Mouse (Mus musculus) adrenal gland, adult (tissue): ENCODE measurements around the gene Coch.
A peak's percentile ranks its signal among the peaks of the same experiment; 100 is the strongest.
"Not testable (repeated sequence)": the region's sequence is repeated elsewhere in the genome, so short reads cannot be mapped to it uniquely, and the experiment has no call there.

Experiments used
- DNase-seq, 2 experiments: peaks; one replicate each; pipeline ENCODE4 v3.0.0; 2022 to 2023; ENCODE audit warnings: low spot score in 1 of 2; ENCODE audit not compliant: inconsistent age in 2 of 2

Coch gene

DNA sequence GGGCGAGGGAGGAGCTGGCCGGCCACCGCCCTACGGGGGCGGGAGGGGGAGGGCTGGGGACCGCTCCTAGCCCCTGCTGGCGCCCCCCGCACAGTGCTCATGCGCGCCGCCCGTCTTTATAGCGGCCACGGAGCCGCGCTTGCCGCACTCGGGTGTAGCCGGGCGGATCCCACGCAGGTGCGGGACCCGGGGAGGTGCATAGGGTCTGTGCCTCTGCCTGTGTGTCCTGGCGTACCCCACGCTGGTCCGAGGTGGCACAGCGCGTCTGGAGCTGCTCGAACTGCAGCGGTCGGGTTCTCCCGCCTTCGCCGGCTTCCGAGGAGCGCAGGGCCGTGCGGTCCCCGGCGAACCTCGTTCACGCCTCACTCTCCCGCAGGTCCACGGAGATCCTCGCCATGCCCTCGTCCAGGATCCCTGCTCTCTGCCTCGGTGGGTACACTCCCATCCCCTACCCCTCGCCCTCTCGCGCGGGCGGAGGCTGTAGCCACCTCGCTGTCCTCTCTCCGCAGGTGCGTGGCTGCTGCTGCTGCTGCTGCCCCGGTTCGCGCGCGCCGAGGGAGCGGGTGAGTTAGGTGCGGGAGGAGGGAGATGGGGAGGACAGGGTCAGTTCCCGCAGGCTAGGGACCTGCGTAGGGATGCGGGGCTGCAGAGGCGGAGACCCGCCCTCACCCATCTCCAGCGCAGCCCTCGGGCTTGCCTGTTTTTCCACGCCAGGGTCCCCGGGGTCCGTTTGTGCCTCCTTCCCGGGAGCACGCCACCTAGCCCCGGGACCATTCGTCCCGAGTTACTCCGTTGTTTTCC is at the start of gene Coch:
Gene Coch (plus strand): TSS at position 113 of the 801 bp plus-strand sequence.
- peak; percentile 9 to 55 for DNase-seq

DNA sequence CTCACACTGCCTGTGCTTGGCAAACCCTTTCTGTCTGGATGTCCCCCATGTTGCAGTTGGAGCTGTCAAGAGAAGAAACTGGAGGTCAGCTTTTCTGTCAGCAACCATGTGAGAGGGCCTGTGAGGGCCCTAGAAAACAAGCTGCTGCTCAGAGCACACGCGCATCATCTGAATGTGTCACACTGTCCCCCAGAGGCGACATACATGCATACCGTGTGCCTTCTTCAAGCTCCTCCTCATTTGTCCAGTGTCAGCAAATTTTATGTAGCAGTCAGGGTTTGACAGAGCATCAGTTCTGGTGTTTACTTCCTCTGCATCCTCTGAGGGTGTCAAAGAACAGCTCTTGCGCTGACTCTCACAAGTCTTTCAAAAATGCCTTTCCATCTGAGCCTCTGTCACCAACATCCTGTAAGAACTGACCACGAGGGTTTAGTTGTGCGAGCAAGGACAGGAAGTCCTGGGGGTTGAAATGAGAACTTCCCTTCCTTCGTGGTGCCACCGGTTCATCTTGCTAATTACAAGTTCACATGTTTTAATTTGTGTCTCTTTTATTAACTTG is 49.7 kb upstream of the Coch start:
- DNase-seq = no peak

DNA sequence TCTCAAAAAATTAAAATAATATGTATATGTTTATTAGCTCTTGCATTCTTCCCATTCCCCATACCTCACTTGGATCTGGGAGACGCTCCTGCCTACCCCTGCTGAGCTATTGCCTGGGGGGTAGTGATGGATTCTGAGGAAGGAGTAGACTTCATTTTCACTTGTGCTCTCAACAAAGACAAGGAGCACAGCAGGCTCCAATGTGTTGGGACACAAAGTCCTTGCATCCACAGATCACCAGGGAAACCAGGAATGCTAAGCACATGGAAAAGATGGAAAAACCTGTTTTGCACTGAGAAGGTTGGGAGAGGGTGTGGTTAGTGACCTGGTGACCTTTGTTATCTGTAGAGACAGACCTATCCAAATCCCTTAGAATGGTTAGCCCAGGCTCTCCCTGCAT is 38.1 kb upstream of the Coch start:
- DNase-seq = no peak

DNA sequence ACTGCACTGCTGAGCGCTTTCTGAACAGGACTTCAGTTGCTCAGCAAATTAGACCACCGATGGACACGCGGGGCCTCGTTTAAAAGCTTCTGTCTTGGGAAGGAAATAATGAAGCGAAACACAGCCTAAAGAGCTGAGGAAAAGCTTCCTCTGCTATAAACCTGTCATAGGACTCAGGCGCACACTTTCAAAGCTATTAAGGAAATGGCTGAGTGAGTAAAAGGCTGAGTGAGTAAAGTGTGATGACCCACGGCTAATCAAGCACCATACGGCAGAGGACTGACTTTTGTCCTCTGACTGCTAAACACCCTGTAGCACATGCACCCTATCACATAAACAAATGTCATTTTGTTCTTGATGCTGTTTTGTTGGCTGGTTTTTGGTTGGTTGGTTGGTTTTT is 31.7 kb upstream of the Coch start:
- no peak for DNase-seq

DNA sequence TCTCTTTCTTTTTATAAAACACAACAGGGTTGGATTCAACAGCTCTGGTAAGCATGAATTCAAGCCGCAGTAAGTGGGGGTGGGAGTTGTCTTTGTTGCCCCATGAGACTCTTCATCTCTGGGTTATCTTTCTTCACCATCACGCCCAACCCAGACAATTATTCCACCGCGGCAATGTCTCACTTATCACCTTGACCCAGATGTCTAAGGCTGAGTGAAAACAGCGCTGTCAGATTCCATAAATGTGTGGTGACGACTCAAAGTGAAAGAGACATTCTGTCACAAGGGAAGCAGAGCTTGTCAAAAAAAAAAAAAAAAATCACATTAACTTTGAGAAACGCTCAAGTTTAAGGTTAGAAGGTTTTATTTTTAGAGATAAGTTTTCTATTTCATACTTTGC is 25.9 kb upstream of the Coch start:
- no peak for DNase-seq

DNA sequence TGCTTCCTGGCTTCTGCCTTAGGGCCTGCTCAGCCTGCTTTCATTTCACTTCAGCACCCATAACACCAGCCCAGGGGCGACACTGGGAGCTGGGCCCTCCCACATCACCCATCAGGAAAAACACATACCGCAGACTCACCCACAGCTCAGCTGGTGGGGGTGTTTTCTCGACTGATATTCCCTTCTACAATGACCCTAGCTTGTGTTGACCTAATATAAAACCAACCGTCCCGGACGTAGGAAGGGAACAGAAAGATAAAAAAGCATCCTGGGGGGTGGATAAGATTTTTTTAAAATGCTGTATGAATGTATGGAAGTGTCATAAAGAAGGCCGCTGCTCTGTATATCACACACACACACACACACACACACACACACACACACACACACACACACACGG is 23.7 kb upstream of the Coch start:
- no peak for DNase-seq

DNA sequence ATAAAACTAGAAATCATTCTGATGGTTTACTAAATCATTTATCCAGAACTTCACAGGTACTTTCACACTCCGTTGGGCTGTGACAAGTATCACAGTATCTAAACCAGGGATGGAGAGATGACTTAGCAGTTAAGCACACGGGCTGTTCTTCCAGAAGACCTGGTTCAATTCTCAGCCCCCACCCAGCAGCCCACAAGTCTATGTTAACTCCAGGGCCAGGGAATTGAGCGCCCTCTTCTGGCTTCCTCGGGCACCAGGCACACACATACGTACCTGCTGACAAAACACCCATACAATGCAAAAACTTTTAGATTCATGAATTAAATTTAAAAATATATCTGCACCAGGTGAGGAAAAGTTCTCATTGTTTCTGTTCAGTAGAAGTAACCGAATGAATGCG is 23.2 kb upstream of the Coch start:
- DNase-seq = no peak

DNA sequence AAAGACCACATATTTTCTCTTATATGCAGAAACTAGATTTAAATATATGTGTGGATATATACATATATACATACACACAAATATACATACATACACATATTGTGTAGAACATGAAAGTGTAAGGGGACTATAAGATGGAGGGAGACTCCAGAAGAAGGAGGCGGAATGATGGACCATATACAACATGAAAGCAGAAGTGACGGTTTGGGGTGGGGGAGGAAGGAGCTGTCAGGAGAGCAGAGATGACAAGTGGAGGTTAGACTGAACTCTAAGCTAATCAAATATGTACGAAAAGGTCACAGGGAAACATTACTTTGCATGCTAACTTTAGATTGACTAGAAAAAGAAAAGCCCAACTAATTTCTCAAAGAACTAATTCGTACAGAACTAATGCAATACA is 20.5 kb upstream of the Coch start:
- DNase-seq = no peak

DNA sequence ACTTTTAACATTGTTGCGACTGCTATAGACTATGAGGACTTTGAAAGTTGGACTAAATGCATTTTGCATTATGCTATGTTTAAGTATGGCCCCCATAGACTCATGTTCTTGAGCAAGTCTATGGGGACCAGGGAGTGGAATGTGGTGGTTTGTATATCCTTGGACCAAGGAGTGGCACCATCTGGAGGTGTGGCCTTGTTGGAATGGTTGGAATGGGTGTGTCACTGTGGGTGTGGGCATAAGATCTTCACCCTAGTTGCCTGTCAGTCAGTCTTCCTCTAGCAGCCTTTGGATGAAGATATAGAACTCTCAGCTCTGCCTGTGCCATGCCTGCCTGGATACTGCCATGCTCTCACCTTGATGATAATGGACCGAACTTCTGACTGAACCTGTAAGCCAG is 15.3 kb upstream of the Coch start:
- DNase-seq = not testable (repeated sequence)

DNA sequence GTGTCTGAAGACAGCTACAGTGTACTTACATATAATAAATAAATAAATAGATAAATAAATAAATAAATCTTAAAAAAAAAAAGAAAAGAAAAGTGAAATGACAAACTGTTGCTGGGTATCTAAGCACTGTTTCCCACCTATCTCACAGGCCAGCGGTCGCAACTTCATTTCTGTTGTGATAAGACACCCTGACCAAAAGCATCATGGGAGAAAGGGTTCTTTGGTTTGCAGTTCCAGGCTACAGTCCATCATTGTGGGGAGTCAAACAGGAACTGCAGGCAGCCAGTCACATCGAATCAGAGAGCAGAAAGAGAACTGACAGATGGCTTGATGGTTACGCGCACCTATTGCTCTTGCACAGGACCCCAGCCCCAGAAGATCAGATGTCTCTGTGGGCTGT is 3.9 kb upstream of the Coch start:
- no peak for DNase-seq

DNA sequence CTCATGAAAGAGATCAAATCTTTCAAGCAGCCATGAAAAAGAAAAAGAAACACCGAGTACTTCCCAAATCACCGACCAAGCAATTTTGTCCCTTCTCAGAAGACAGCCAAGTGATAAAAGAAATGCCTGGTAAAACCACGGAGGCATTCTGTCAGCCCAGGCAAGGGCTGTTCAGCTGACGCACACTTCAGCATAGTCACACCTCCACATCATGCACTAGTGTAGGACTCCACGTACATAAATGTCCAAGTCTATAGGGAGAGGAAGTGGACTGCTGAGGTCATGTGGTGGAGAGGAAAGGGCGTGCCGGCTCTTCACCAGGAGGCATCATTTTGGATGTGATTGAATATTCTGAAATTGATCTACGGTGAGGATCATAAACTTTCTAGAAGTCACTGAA is 1.2 kb upstream of the Coch start:
- DNase-seq = no peak

DNA sequence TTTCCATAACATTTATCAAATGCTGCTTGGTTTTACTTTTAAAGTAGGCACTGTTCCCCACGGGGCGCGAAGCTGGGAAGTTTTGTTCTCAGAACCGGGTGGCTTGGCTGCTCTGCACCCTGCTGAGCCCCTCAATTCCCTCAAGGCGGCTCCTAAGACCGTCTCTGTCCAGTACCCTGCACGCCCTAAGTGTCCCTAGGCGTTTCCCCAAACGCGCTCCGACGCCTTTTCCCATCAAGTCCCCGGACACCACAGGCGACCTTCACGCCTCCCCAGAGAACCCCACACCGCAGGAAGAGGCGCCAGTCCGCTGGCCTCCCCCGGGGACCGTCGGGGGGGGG is 283 bp upstream of the Coch start:
- peak in 1 of 2 experiments; percentile 7 for DNase-seq

DNA sequence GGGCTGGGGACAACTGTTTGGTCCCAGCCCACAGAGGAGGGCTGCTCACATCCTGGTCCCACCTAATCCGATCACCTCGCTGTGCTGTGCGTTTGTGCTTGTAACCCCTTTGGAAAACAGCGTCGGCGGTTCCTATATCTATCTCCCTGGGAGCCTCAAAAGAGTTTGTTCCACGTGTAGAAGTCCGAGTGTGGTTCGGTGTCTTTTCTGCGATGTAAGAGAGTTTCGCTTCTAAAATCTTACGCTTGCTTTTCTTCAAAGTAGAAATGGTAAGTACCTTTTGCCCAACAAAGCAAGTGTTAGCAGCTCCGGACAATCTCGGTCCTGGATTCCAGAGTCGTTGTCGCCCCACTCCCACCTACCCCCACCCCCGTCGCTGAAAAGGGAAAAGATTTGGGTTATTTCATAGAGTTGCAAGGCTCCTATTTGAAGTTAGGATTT is 909 bp downstream of the Coch start:
- DNase-seq = no peak

DNA sequence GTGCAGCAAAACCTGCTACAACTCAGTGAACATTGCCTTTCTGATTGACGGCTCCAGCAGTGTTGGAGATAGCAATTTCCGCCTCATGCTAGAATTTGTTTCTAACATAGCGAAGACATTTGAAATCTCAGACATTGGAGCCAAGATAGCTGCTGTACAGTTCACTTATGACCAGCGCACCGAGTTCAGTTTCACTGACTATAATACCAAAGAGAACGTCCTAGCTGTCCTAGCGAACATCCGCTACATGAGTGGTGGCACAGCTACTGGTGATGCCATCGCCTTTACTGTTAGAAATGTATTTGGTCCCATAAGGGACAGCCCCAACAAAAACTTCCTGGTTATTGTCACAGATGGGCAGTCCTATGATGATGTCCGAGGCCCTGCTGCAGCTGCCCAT is 10.2 kb downstream of the Coch start:
- no peak for DNase-seq

DNA sequence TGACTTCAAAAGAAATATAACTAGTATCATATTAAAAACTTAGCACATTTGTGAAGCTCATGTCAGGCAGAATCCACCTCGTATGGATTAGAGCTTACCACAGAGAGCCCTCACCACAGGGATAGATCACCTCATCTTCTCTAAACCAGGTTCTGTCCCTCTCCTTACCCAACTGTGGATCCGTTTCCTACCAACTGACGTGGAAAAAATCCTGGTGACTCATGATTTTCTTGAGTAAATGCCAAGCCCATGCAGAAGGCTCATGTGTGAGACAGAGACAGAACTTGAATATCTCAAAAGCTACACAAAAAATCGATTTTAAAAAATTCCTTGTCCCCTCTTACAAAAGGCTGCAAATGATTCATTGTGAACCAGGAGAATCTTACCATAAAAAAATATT is 13.0 kb downstream of the Coch start:
- DNase-seq = peak in 1 of 2 experiments; percentile 55

DNA sequence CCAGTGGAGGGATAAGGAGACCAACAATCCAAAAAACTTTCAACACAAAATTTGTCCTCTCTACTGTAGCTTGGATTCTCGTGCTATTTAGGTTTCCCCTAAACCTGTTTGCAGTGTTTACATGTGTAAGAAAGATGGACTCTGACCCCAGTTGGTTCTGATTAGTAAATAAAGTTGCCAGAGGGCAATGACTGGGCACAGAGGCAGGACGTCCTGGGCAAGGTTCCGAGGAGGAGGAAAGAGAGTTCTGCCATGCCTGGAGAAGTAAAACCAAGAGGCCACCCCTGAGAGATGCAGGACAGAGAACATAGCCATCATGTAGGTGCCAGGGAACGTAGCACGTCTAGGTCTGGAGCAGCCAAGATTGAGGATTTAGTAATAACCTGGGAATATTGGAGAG is 19.2 kb downstream of the Coch start:
- DNase-seq = no peak

DNA sequence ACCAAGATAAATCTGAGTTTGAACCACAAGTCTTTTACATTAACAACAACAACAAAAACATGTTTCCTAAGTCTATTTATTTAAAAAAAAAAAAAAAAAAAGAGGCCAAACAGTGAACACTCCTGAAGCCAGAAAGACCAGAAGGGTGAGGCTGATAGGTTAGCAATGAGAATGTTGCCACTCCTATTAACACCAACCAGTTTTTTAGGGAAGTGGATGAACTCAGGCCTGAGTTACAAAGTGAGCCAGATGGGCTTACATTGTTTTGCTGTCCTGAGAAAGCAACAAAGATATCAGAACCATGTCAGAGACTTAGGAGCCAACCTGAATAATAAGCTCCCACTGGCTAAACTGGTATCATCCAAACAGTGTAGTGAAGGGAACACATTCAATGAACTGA is 27.4 kb downstream of the Coch start:
- DNase-seq = no peak

DNA sequence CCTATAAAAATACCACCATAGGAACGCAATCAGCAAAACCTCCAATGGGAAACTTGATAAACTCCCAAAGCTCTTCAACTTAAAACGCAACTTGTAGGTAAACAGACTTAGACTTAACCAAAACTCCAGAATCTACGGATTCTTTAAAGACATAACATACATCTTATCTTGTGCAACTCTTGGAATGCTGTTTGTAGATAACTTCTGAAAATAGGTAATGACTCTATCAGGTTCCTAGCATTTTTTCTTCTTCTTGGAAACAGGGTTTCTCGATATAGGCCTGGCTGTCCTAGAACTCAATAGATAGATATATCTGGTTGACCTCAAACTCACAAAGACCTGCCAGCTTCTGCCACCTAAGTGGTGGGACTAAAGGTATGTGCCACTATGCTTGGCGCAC is 28.0 kb downstream of the Coch start:
- DNase-seq = no peak

DNA sequence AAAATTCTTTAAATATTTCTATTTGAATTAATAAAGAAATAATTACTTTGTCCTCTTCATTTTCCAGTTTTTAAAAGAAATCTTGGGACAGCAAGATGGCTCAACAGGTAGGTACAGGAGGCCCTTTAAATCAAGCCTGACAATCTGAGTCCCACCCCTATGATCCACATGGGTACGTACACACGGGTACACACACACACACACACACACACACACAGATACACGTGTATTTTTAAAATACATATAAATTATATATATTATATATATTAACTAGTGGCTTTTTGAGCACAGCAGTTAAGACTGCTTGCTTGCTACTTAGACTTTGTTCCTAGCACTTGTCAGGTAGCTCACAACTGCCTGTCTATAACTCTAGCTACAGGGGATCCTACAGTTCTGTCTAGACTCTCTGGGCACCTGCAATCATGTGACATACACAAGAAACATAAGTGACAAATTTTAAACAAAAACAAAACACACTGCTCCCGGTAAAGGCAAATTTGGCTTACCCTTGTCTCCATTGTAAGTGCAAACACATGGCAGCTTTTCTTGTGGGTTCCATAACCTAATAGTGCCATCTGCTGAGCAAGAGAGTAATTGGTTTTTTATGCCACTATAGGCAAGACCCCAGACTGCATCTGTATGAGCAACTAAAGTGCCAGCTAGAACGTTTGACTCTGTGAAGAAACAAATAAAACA is 29.7 kb downstream of the Coch start:
- no peak for DNase-seq

DNA sequence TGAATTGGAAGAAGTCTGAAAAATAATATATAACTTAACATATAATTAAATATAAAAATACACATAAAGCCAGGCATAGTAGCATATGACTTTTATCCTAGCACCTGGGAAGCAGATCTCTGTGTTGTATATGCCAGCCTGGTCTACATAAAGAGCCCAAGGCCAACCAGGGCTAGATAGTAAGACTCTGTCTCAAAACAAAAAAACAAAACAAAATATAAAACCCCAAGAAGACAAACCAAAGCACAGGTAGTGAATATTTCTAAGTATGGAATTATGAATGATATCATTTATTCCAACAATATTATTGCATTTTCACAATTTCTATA is 30.2 kb downstream of the Coch start:
- DNase-seq = no peak

DNA sequence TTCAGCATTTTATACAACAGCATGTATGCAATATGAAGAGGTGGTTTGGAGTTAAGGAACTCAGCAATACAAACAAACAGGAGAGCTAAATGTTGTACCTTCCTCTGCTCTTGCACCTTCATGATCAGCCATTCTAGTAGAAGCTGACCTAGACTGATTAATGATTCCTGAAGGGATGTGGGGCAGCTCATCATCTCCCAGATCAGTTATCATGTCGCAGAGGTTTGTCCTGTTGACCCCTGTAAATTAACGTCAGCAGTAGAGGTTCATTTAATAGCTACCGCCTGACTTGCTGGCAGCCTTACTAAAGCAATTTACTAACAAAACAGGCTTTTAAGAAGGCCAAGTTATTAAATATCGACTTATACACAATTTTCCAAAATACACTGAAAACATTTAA is 40.3 kb downstream of the Coch start:
- DNase-seq = no peak

DNA sequence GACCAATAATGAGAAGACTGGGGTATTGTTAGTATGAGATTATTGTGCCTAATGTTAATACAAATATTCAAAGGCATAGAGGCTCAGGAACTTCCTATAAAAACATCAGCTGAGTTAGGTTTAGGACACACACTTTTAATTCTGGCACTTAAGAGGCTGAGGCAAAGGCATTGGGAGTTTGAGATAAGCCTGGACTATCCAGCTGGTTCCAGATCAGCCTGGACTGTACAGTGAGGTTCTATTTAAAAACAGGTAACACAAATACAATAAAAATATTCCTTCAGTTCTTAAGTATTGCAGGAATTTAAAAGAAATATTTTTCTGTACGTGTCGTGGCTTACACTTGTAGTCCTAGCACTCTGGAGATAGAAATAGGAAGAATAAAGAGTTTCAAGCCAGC is 43.1 kb downstream of the Coch start:
- DNase-seq = no peak
